Mouse (Mus musculus): ENCODE results near the gene Lrrk1. TPM values are rescaled to one million over a fixed set of nuclear protein-coding genes. Genes with fewer than 3 reads are reported as not detected.

Lrrk1 gene
- polyA plus RNA-seq, 1 experiment from 2014 or later = 8.5 TPM

DNA sequence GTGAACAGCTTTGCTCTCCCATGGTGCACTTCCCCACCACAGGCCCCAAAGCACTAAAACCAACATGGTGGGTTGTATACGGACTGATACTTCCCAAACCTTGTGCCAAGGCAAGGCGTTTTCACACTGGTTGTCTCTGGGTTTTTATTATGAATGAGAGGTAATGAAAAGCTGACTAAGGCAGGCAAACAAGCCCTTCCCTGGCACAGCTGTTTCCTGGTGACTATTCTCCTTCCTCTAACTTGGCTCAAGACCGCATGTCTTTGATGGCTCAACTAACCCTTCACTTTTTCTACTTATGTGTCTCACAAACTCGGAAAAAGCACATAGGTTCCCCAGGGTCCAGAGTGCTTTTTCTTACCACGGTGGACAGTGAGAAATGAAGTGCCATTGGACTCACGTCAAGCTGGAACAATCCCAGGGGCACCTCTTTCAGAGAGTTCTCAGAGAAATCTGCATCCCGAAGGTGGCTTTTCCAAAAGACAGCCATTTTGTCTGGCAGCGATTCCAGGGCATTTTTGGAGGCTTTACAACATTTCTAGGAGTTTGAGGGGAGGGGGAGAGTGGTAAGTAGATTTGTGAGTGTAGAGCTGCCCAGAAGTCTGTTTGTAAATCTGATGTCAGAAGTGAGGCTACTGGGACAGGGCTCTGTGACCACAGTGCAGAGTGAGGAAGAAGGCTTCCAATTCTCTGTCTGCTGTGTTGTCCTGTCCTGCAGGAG is 83.0 kb downstream of the Lrrk1 start:
- no peak overlapping the region for H3K4me3 ChIP-seq
- peaks cover 6% of the 10 kb centered on the region; the same call in 1 of the 2 replicates for H3K4me1 ChIP-seq
- no peak overlapping the region for H3K27ac ChIP-seq (replicated peaks)
- no peaks in the 10 kb centered on the region for H3K27me3 ChIP-seq (replicated peaks; ENCODE audit: low read depth, poor library complexity, severe bottlenecking)
- WGBS = 89% methylated on average over 8 of the region's 8 CpGs
- DNase-seq (ENCODE audit: low spot score) = no peak
- no peaks in the 10 kb centered on the region for H3K36me3 ChIP-seq (replicated peaks)
- no peaks in the 10 kb centered on the region for H3K9me3 ChIP-seq

DNA sequence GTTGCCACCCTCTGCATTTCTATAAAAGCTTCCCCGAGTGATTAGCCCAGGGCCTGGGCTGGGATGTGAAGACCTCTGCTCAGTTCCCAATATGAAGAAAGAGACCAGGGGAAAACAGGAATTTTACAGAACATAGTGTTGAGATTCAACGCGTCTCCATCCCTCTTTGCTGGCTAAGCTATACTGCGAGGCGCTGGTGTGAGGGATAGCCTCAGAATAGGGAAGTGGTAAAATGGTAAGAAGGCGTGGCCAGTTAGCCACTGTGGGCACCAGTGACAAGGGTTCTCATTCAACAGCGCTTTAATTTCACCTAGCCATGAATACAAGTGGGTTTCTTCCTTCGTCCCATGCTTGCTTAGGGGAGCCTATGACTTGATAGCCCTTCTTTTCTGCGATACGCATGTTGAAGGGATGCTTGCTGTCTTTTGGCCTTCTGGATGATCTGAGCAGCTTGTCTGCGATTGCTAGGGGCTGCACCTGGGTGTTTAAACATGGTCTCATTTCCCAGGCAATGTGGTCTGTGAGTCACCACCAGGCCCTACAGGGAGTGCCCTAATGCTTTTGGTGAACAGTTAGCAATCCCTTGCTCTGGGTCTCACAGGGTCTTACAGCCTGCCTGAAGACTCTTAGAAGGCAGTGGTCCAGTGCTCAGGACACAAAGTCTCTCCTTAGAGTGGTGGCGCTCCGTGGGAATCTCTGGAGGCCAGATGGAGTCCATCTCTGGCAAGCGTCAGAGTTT is 84.1 kb downstream of the Lrrk1 start:
- Histone ChIP-seq H3K27me3 (replicated peaks; ENCODE audit: low read depth, poor library complexity, severe bottlenecking) (no peaks in the 10 kb centered on the region), H3K27ac (replicated peaks) (no peak overlapping the region), H3K9me3 (no peaks in the 10 kb centered on the region), H3K36me3 (replicated peaks) (no peaks in the 10 kb centered on the region), H3K4me3 (no peak overlapping the region), H3K4me1 (peaks cover 2% of the 10 kb centered on the region; the same call in 1 of the 2 replicates)
- no peak for DNase-seq (ENCODE audit: low spot score)
- WGBS = 91% methylated on average over 14 of the region's 14 CpGs

DNA sequence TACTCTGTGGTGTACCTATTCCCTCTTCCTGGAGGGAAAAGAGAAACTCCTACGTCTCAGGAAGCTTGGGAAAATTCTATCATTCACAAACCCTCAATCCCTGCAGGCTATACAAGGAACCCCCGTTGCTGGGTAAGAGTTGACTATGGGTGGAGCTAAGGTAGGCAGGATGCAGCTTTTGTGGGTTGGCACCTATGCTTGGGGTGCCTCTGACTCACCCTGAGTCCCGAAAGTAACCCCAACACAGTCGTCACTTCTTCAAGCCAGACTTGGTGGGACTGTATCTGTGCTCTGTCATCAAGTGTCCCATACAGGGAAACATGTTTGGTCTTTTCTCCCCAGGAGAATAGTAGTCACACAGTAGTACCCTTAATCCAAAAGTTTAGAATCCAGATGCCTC is 86.7 kb downstream of the Lrrk1 start:
- H3K27me3 ChIP-seq (replicated peaks; ENCODE audit: low read depth, poor library complexity, severe bottlenecking) = no peaks in the 10 kb centered on the region
- peaks cover 9% of the 10 kb centered on the region for H3K4me1 ChIP-seq
- WGBS = 76% methylated on average over 4 of the region's 4 CpGs
- no peaks in the 10 kb centered on the region for H3K36me3 ChIP-seq (replicated peaks)
- H3K9me3 ChIP-seq = no peaks in the 10 kb centered on the region
- no peak overlapping the region for H3K27ac ChIP-seq (replicated peaks)
- H3K4me3 ChIP-seq = no peak overlapping the region
- DNase-seq (ENCODE audit: low spot score) = no peak

DNA sequence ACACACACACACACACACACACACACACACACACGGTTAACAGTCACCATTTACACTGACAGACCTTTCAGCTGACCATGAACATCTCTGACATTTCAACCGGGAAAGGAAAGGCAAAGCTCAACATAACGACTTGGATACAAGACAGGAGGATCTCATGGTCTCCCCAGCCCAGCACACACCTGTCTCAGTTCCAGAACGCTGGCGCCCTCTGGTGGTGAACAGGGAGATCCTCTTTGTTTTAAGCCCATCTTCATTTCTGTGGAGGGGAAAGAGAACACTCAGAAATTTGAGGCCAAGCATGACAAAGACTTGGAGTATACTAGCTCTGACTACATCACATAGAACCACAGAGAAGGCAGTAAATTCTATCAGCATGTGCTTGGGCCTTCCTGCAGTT is 87.5 kb downstream of the Lrrk1 start:
- Histone ChIP-seq H3K27me3 (replicated peaks; ENCODE audit: low read depth, poor library complexity, severe bottlenecking) (no peaks in the 10 kb centered on the region; the same call in 1 of the 2 replicates), H3K9me3 (no peaks in the 10 kb centered on the region), H3K27ac (replicated peaks) (no peak overlapping the region), H3K36me3 (replicated peaks) (no peaks in the 10 kb centered on the region; the same call in 1 of the 2 replicates), H3K4me1 (peaks cover 9% of the 10 kb centered on the region), H3K4me3 (no peak overlapping the region)
- peak; percentile 88 for DNase-seq (ENCODE audit: low spot score)
- WGBS = 8% methylated on average over 5 of the region's 5 CpGs

DNA sequence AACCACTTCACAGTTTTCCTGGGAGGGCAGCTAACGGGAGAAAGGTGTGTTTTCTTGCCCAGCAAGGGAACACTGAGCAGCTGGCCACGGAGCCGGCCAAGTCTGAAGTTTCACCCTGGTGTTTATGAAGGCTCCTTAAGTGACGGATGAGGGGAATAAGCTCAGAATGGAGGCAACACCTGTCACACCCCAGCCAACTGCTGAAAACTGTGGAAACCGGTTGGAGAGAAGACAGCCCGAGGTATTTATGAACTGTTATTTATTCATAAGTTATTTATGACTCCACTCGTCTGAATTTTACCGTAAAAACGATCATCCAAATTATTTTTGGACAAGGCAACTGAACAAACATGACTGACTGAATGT is 90.5 kb downstream of the Lrrk1 start:
- no peak overlapping the region for H3K27ac ChIP-seq (replicated peaks)
- H3K4me3 ChIP-seq = no peak overlapping the region
- 77% methylated on average over 9 of the region's 9 CpGs for WGBS
- no peaks in the 10 kb centered on the region; the same call in 1 of the 2 replicates for H3K27me3 ChIP-seq (replicated peaks; ENCODE audit: low read depth, poor library complexity, severe bottlenecking)
- H3K9me3 ChIP-seq = no peaks in the 10 kb centered on the region
- DNase-seq (ENCODE audit: low spot score) = no peak
- peaks cover 16% of the 10 kb centered on the region for H3K4me1 ChIP-seq
- H3K36me3 ChIP-seq (replicated peaks) = peaks cover 15% of the 10 kb centered on the region

DNA sequence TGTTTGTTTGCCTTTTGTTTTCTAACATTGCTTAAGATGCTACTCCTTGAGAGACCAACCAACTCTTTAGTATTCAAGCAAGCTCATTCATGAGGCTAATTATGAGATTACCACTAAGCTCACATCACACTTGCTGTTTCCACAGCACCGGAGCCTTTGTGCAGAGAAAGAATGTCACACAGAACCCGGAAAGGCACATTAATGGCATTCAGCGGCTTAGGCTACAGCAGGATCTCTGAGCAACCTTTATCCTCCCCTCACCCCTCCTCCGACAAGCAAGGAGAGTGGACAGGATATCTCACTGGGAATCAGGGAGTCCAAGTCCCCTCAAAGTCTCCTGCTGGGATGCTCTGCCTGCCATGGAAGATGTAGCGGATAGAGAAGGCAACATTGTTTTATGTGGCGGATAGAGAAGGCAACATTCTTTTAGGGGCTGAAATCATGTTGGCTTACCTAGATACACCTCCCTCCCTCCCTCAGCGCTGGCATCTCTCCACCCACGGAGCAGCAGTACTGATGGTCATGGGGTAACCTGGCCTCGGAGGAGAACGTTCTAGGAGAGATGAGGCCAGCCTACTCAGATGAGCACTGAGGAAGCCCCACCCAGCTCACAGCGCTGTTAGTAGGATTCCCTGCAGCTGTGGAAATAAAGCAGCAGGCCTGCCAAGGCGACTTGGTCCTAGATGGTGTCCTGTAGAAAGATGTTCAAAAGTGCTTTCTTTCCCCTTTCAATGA is 91.1 kb downstream of the Lrrk1 start:
- DNase-seq (ENCODE audit: low spot score) = peak; percentile 23
- 54% methylated on average over 12 of the region's 12 CpGs for WGBS
- Histone ChIP-seq H3K4me3 (no peak overlapping the region), H3K36me3 (replicated peaks) (peaks cover 15% of the 10 kb centered on the region), H3K27me3 (replicated peaks; ENCODE audit: low read depth, poor library complexity, severe bottlenecking) (no peaks in the 10 kb centered on the region; the same call in 1 of the 2 replicates), H3K4me1 (peaks cover 21% of the 10 kb centered on the region), H3K27ac (replicated peaks) (0 out of 2 replicates have a peak overlapping the region, but pooled peaks have one; percentile 8), H3K9me3 (no peaks in the 10 kb centered on the region)

DNA sequence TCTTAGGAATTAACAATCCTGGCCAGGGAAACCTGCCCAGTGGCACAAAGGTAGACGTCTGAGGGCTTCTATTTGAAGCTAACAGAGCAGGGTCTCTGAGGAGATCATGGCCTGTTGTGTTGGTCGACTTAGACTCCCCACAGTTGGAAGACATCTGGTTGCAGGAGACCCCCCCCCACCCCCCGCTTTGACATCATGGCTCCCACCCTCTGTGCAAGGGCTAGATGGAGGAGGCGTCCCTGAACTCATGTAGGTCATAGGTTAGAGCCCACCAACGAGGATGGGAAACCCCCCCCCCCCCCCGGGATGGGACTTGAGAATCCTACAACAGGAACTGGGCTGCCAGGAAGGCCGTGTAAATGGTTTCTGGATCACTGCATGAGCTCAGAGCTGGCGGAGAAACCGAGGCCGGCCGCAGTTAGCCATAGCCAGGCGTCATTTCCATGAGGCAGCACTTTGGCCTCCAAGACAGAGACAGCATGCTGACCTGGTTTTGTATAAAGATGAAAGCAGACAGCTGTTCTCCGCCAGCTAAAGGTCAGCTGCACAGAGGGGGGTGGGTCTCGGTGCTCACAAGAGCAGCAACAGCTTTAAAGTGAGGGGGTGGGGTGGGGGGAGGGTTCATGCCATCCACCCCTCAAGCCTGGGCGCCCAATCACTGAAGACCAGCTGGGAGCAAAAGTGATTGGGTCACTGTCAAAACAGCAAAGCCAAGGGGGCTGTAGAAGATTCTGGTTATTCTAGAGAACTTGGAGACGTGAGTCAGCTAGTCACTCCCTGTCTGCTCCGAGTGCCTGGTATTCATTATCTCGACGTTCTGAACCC is 95.4 kb downstream of the Lrrk1 start:
- H3K9me3 ChIP-seq = no peaks in the 10 kb centered on the region
- H3K4me3 ChIP-seq = no peak overlapping the region
- H3K27me3 ChIP-seq (replicated peaks; ENCODE audit: low read depth, poor library complexity, severe bottlenecking) = no peaks in the 10 kb centered on the region; the same call in 1 of the 2 replicates
- peak; percentile 52 for DNase-seq (ENCODE audit: low spot score)
- WGBS = 47% methylated on average over 19 of the region's 19 CpGs
- peaks cover 21% of the 10 kb centered on the region for H3K4me1 ChIP-seq
- H3K36me3 ChIP-seq (replicated peaks) = peaks cover 32% of the 10 kb centered on the region
- peak overlapping the region; percentile 40 for H3K27ac ChIP-seq (replicated peaks)

DNA sequence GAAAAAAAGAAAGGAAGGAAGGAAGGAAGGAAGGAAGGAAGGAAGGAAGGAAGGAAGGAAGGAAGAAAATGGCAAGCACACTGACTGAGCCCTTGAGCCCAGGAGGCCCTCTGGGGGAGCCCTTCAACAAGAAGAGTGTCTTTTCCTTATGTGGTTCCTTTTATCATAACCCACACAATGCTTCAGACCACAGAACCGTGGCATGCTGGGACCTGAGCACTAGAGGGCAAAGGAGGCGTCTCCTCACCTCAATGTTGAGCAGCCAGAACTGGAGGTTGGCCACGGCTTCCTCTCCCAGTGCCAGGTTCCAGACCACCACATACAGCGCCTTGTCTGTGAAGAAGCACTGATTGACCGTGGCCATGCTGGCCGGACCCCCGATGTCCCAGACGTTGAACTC is 96.1 kb downstream of the Lrrk1 start:
- H3K36me3 ChIP-seq (replicated peaks) = peaks cover 39% of the 10 kb centered on the region
- H3K4me1 ChIP-seq = peaks cover 13% of the 10 kb centered on the region
- H3K27me3 ChIP-seq (replicated peaks; ENCODE audit: low read depth, poor library complexity, severe bottlenecking) = no peaks in the 10 kb centered on the region; the same call in 1 of the 2 replicates
- H3K27ac ChIP-seq (replicated peaks) = no peak overlapping the region
- no peak for DNase-seq (ENCODE audit: low spot score)
- WGBS = 93% methylated on average over 8 of the region's 8 CpGs
- no peaks in the 10 kb centered on the region for H3K9me3 ChIP-seq
- H3K4me3 ChIP-seq = no peak overlapping the region

DNA sequence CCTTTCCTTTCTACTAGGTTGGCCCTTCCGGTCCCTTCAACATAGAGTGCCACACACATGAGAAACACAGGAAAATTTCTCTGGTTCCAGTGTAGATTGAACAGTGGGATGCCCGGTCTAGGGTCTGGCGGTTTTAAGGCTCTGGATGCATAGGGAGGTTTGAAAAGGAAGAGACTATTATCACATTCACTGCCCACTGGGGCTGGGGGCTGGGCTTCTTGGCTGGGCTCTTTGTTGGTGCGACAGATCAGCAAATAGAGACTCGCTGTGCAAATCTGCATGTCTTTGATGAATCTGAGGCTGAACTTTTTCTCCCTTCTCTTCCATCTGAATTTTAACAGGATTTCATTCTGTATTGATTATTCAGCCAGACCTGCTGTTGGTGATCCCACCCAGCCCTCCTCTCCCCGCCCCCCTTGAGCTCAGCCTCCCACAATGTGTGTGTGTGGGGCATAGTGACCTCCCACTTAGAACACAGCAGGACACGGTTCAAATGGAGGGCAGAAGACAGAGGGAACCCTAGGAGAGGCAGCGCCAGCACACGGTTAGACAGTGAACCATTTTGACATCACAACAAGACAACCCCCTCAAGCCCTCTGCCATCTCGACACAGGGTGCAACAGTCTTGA is 105.1 kb downstream of the Lrrk1 start:
- 16% methylated on average over 10 of the region's 10 CpGs for WGBS
- H3K9me3 ChIP-seq = no peaks in the 10 kb centered on the region
- no peaks in the 10 kb centered on the region for H3K27me3 ChIP-seq (replicated peaks; ENCODE audit: low read depth, poor library complexity, severe bottlenecking)
- peak; percentile 20 for DNase-seq (ENCODE audit: low spot score)
- no peak overlapping the region for H3K27ac ChIP-seq (replicated peaks)
- peaks cover 25% of the 10 kb centered on the region for H3K4me1 ChIP-seq
- H3K4me3 ChIP-seq = no peak overlapping the region
- peaks cover 19% of the 10 kb centered on the region for H3K36me3 ChIP-seq (replicated peaks)

DNA sequence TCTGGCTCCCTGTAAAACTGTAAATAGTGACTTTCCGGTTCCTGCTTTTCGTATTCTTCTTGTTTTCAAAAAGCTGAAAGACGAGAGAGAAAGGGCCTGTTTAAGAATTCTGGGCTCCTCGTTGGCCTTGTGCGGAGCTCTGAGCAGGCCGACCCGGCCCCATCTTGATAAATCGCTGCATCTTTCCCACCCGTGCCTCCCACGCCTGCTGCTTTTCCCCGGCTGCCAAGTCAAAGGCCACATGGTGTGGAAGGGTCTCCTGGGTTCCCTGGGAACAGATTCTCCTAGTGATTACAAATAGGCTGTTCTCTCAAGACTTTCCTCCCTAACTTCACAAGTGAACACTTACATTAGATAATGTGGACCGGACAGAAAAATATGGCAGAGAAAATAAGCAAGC is 105.9 kb downstream of the Lrrk1 start:
- 79% methylated on average over 12 of the region's 12 CpGs for WGBS
- peaks cover 25% of the 10 kb centered on the region for H3K4me1 ChIP-seq
- peaks cover 11% of the 10 kb centered on the region for H3K36me3 ChIP-seq (replicated peaks)
- no peaks in the 10 kb centered on the region for H3K27me3 ChIP-seq (replicated peaks; ENCODE audit: low read depth, poor library complexity, severe bottlenecking)
- H3K27ac ChIP-seq (replicated peaks) = no peak overlapping the region
- no peak for DNase-seq (ENCODE audit: low spot score)
- no peaks in the 10 kb centered on the region for H3K9me3 ChIP-seq
- no peak overlapping the region for H3K4me3 ChIP-seq

DNA sequence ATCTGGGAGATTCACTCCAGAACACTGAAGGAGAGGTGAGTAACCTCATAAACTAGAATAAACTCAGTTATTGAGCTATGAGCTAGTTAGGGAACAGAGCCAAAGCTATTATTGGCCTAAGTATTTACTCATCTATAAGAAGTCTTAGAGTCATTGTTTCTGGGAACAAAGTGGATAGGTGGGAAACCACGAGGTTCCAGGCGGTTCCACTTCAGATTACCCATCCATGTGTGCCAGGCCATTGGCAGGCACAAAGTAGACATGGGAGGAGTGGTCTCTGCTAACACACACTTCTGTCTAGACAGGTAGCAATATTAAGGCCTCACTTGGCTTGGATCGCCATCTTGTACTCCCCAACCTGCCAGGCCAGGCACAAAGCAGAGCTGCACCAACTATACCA is 110.1 kb downstream of the Lrrk1 start:
- Histone ChIP-seq H3K4me1 (peaks cover 16% of the 10 kb centered on the region), H3K27me3 (replicated peaks; ENCODE audit: low read depth, poor library complexity, severe bottlenecking) (no peaks in the 10 kb centered on the region), H3K9me3 (no peaks in the 10 kb centered on the region), H3K4me3 (no peak overlapping the region), H3K27ac (replicated peaks) (no peak overlapping the region), H3K36me3 (replicated peaks) (0 out of 2 replicates have a peak, but pooled peaks cover 7% of the 10 kb centered on the region)
- no peak for DNase-seq (ENCODE audit: low spot score)
- 92% methylated on average over 3 of the region's 3 CpGs for WGBS

Measured in embryonic facial prominence, embryonic 10.5 days (tissue).